Mouse (Mus musculus) heart, embryonic 15.5 days (tissue): ENCODE results near the gene Synj2. TPM values are rescaled to one million over a fixed set of nuclear protein-coding genes. Genes with fewer than 3 reads are reported as not detected.

Experiments
- ATAC-seq: fragments of 200-750 bp; cut with Nextera tagmentation; replicated peaks from 2 replicates; pipeline ENCODE4 v1.8.0; 2017; ENCODE audit warnings: low read depth, moderate TSS enrichment; ENCODE audit not compliant: insufficient number of reproducible peaks, insufficient read depth, low FRiP score
- H3K27ac ChIP-seq: fragments of 300-500 bp; sonication (generic); 2 replicates; pipeline ENCODE4 v1.5.1; 2015; ENCODE audit warnings: mild to moderate bottlenecking, inconsistent platforms
- H3K27me3 ChIP-seq: fragments of 300-500 bp; sonication (generic); 2 replicates; pipeline ENCODE4 v1.6.1; 2015; ENCODE audit warnings: inconsistent platforms
- H3K36me3 ChIP-seq: fragments of 300-500 bp; sonication (generic); 2 replicates; pipeline ENCODE4 v1.6.1; 2015; ENCODE audit warnings: mild to moderate bottlenecking, inconsistent platforms
- H3K4me1 ChIP-seq: fragments of 300-500 bp; sonication (generic); replicated peaks from 2 replicates; pipeline ENCODE4 v1.6.1; 2015; ENCODE audit warnings: inconsistent platforms
- H3K4me2 ChIP-seq: fragments of 300-500 bp; sonication (generic); 2 replicates; pipeline ENCODE4 v1.6.1; 2015; ENCODE audit warnings: inconsistent platforms, mild to moderate bottlenecking, moderate library complexity
- H3K4me3 ChIP-seq: fragments of 300-500 bp; sonication (generic); 2 replicates; pipeline ENCODE4 v1.5.1; 2015; ENCODE audit warnings: mild to moderate bottlenecking, inconsistent platforms
- H3K9ac ChIP-seq: fragments of 300-500 bp; sonication (generic); 2 replicates; pipeline ENCODE4 v1.6.1; 2015; ENCODE audit warnings: mild to moderate bottlenecking, inconsistent platforms
- H3K9me3 ChIP-seq: fragments of 300-500 bp; sonication (generic); replicated peaks from 2 replicates; pipeline ENCODE4 v1.6.1; 2016; ENCODE audit warnings: inconsistent platforms
- WGBS: fragments of 180-500 bp; shearing (Covaris S2); methylation state at CpG from one replicate; pipeline ENCODE4 v1.1.7; 2015; ENCODE audit warnings: mixed read lengths; 5-methylcytosine and 5-hydroxymethylcytosine counted together
- polyA plus RNA-seq: library from polyadenylated mRNA; unstranded; fragments of >200 nt; fragmentation: Nextera tagmentation; extraction: Ambion mirVana; gene quantifications from 2 replicates; pipeline ENCODE4 v1.2.1, GENCODE M21; 2015

Synj2 gene
- polyA plus RNA-seq, 1 experiment from 2014 or later, result 3.5 TPM

DNA sequence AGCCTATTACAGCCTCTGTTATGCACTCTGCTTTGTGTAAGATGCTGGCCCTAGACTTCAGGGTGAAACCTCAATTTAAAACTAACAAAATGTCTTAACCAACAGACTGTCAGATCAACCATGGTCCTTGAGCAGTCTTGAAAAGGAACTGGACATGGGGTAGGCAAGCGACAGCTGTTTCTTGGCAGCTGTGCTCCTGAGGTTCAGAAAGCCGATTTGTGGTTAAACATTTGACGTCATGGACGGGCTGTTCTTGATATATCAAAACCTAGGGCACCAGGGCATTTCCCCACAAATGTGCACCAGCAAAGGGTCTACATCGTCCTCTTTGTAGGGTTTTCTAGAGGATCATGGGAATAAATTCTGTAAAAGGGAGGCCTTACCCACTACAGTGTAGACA lies 122.5 kb downstream of the Synj2 start:
- no peak overlapping the region for H3K9ac ChIP-seq
- H3K9me3 ChIP-seq, result no peaks in the 10 kb centered on the region
- no peaks in the 10 kb centered on the region; the same call in 1 of the 2 replicates for H3K4me1 ChIP-seq
- H3K36me3 ChIP-seq, result peaks cover 24% of the 10 kb centered on the region
- 84% methylated on average over 5 of the region's 5 CpGs for WGBS
- H3K4me2 ChIP-seq, result no peak overlapping the region
- no peak overlapping the region for H3K27ac ChIP-seq
- H3K4me3 ChIP-seq, result no peak overlapping the region
- ATAC-seq, result no peak
- no peaks in the 10 kb centered on the region for H3K27me3 ChIP-seq

DNA sequence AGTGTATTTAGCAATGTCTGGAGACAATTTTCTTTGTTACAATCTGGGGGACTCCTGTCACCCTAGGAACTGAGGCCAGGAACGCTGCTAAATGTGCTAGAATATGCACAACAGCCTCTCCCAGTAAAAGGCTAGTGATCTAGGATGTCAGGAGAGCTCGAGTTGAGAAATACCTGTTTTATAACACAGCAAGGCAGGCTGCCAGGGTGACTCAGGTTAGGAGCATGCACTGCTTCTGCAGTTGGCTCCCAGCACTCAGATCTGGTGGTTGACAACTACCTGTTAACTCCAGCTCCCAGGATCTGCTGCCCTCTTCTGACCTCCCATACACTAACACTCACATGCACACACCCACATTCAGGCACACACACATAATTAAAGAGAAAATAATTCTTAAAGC lies 124.9 kb downstream of the Synj2 start:
- H3K9ac ChIP-seq, result no peak overlapping the region
- no peak overlapping the region for H3K4me2 ChIP-seq
- 86% methylated on average over 2 of the region's 2 CpGs for WGBS
- ATAC-seq, result no peak
- no peak overlapping the region for H3K27ac ChIP-seq
- no peaks in the 10 kb centered on the region for H3K9me3 ChIP-seq
- no peaks in the 10 kb centered on the region for H3K27me3 ChIP-seq
- peaks cover 32% of the 10 kb centered on the region for H3K36me3 ChIP-seq
- H3K4me3 ChIP-seq, result no peak overlapping the region
- H3K4me1 ChIP-seq, result no peaks in the 10 kb centered on the region; the same call in 1 of the 2 replicates

DNA sequence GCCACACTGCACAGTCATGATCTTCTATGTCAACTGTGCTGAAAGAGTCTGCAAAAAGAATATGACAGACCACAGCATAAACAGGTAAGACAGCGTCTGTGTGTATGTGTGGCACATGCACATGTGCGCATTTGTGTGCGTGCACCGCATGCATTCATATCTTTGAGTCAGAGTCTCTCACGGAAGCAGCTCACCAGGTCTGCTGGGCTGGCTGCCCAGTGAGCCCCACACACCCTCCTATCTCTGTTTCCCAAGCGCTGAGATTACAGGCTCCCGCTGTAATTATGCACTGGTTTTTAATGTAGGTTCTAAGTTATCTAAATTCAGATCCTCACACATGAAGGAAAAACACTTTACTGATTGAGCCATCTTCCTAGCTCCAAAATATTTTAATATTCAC lies 126.5 kb downstream of the Synj2 start:
- no peak for ATAC-seq
- H3K27ac ChIP-seq, result no peak overlapping the region
- H3K4me1 ChIP-seq, result no peaks in the 10 kb centered on the region; the same call in 1 of the 2 replicates
- no peaks in the 10 kb centered on the region for H3K9me3 ChIP-seq
- no peak overlapping the region for H3K4me2 ChIP-seq
- H3K9ac ChIP-seq, result no peak overlapping the region
- H3K36me3 ChIP-seq, result peaks cover 39% of the 10 kb centered on the region
- WGBS, result 80% methylated on average over 7 of the region's 7 CpGs
- no peak overlapping the region for H3K4me3 ChIP-seq
- H3K27me3 ChIP-seq, result no peaks in the 10 kb centered on the region

DNA sequence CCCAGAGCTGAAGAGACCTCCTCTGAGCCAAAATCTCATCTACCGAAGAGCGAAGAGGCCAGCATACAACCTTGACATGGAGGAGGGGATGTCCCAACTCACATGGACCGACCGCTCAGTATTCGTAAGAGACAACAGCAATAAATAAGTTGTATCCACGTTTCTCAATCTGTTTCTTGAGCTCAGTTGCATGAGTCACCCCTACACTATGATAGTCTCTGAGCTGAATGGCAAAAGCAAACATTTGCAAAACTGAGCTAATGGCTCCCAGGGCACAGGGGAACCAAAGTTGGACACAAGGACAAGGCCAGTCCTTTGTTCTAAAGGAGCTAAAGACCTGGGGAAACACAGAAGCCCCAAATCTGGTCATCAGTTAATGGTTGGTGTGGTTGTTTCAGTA lies 128.8 kb downstream of the Synj2 start:
- no peak overlapping the region for H3K27ac ChIP-seq
- no peaks in the 10 kb centered on the region for H3K4me1 ChIP-seq
- H3K9ac ChIP-seq, result no peak overlapping the region
- 89% methylated on average over 6 of the region's 6 CpGs for WGBS
- no peaks in the 10 kb centered on the region for H3K27me3 ChIP-seq
- no peak for ATAC-seq
- no peak overlapping the region for H3K4me2 ChIP-seq
- H3K9me3 ChIP-seq, result no peaks in the 10 kb centered on the region
- H3K36me3 ChIP-seq, result peaks cover 35% of the 10 kb centered on the region
- no peak overlapping the region for H3K4me3 ChIP-seq

DNA sequence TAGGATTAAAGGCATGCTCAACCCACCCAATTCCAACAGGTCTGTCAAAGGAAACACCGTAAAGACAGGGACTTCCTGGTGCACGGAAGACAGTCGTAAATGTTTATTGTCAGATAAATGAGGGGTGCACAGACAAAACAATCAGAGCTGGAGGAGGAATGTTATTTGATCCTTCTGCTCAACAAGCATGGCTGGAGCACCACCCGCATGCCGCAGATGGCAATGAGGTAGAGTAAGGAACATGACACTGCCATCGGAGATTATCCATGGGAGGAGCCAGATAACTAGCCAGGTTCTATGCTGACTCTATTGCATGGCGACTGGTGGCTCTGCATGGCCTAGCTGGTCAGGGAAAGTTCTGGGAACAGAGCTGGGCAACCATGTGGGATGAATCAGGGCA lies 132.3 kb downstream of the Synj2 start:
- H3K4me1 ChIP-seq, result no peaks in the 10 kb centered on the region
- no peak for ATAC-seq
- no peak overlapping the region for H3K4me2 ChIP-seq
- WGBS, result 71% methylated on average over 7 of the region's 7 CpGs
- no peaks in the 10 kb centered on the region for H3K27me3 ChIP-seq
- no peaks in the 10 kb centered on the region for H3K9me3 ChIP-seq
- H3K9ac ChIP-seq, result no peak overlapping the region
- no peak overlapping the region for H3K4me3 ChIP-seq
- no peak overlapping the region for H3K27ac ChIP-seq
- peaks cover 17% of the 10 kb centered on the region for H3K36me3 ChIP-seq

DNA sequence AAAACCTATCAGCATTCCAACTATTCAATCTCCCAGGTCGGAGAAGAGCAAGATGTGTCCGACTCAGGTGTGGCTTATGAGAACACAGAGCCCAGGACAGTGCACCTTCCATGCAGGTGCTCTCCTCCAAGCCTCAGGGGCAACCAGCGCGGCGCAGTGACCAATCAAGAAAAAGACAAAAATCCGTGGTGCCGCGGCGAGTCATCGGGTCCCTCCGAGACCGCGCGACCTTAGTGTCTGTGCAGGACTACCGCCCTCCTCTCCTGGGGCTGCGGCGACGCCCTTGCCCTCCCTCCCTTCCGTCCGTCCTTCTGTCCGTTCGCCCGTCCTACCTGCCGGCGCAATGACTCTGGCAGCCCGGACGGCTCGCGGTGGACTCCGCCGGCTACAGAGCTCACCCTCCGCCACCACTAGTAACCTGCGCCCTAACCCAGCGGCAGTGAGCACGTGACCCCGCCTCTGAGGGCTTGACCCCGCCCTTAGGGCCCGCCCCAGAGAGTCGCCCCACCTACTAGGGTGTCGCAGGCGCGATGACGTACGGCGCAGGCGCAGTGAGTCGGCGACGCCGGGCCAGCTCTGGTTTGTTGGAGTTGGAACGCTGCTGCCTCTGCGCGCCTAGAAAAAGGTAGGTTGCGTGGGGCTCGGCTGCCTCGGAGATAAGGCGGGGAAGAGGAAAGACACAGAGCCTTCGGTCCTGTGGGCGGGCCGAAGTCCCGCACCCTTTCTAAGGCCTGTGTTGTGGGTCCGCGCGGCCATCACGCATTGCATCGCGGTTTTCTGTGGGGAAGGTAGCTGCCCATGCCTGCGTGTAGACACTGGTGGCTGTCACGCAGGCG lies 138.4 kb downstream of the Synj2 start, which contains the start of the genes Serac1 and Gtf2h5:
Gene Serac1, minus strand, starts transcription at position 455 of the 836 bp plus-strand sequence.
Gene Gtf2h5, plus strand, starts transcription at position 500 of the 836 bp plus-strand sequence.
- H3K9me3 ChIP-seq, result no peaks in the 10 kb centered on the region
- no peaks in the 10 kb centered on the region for H3K27me3 ChIP-seq
- peaks cover 13% of the 10 kb centered on the region for H3K4me1 ChIP-seq
- under 1% methylated on average over 68 of the region's 70 CpGs for WGBS
- peak within 1 kb of the TSS; percentile 88 for H3K27ac ChIP-seq
- H3K4me3 ChIP-seq, result peak within 1 kb of the TSS; percentile 95
- peak within 1 kb of the TSS; percentile 87 for H3K4me2 ChIP-seq
- H3K9ac ChIP-seq, result peak within 1 kb of the TSS; percentile 94
- peak; percentile 99 for ATAC-seq
- peaks cover 3% of the 10 kb centered on the region; the same call in 1 of the 2 replicates for H3K36me3 ChIP-seq

DNA sequence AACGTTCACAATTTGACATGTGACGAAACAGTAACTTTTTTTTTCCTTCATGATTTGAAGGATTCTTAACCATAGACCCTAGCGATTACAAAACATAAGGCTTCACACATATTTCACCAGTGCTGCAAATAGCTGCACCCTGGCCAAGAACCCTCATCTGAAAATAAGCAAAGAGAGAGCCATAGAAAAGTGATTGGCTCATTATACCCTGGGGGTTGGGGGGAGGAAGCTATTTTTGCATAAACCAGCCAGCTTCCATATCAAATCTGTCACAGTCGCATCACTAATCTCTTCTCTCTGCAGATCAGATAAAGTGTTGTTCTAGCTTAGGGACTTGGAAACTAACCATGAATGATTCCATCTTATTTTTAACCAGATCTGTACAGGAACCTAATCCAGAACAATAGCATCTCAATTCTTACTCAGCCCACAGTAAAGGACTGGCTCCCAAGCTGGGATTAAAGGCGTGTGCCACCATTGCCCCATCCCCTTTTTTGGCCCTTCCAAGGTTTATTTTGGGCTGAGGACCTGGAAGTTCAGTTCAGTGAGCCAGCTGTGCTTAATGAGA lies 142.3 kb downstream of the Synj2 start:
- no peak overlapping the region for H3K4me2 ChIP-seq
- no peak overlapping the region for H3K4me3 ChIP-seq
- no peak overlapping the region for H3K9ac ChIP-seq
- H3K27ac ChIP-seq, result no peak overlapping the region
- H3K9me3 ChIP-seq, result no peaks in the 10 kb centered on the region
- peaks cover 13% of the 10 kb centered on the region for H3K4me1 ChIP-seq
- WGBS, result 77% methylated on average over 5 of the region's 5 CpGs
- H3K36me3 ChIP-seq, result peaks cover 24% of the 10 kb centered on the region
- ATAC-seq, result no peak
- no peaks in the 10 kb centered on the region for H3K27me3 ChIP-seq

GRCm38 (mm10) chr17:6091604-6092003 lies 150.5 kb downstream of the Synj2 start:
- Histone ChIP-seq H3K36me3 (0 out of 2 replicates have a peak, but pooled peaks cover under 1% of the 10 kb centered on the region), H3K4me2 (no peak overlapping the region), H3K9me3 (no peaks in the 10 kb centered on the region), H3K4me3 (no peak overlapping the region), H3K27me3 (no peaks in the 10 kb centered on the region), H3K27ac (no peak overlapping the region), H3K4me1 (no peaks in the 10 kb centered on the region), H3K9ac (no peak overlapping the region)
- 86% methylated on average over 6 of the region's 6 CpGs for WGBS
- no peak for ATAC-seq

Other genes starting within 250 kb of the Synj2 start
- 21.1 and 22.2 TPM in 2 replicates for gene Snx9, start 100.0 kb upstream of the Synj2 start, polyA plus RNA-seq
- gene Serac1, start 138.5 kb downstream of the Synj2 start, polyA plus RNA-seq, result 5.0 TPM in 2 replicates
- gene Gtf2h5, start 138.5 kb downstream of the Synj2 start, polyA plus RNA-seq, result 131 and 143 TPM in 2 replicates
- 33.3 and 62.9 TPM in 2 replicates for gene Tulp4, start 165.2 kb downstream of the Synj2 start, polyA plus RNA-seq